Mouse (Mus musculus): ENCODE measurements around the gene Fam129c. TPM values are rescaled to one million over a fixed set of nuclear protein-coding genes. Genes with fewer than 3 reads are reported as not detected.

Gene Fam129c
- 94.7 and 127 TPM in 2 replicates for total RNA-seq (2017)

DNA sequence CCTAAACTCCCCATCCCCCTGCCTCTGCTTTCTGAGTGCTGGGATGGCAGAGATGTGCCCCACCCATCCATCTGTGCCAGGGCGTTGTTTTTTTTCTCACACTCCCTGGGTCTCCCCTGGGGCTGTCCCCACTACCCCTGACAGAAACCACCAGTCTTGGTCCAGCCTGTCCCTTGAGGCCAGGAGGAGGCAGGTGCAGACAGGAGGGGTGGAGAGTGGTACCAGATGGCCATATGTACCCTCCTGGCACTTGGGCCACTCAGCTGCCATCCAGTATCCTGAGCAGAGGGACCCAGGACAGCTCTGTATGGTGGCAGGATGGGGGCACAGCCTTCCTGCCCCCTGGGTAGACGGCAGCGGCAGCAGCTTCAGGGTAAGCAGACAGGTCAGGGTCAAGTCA lies at the start of gene Fam129c:
Gene Fam129c (plus strand): TSS at position 198 of the 400 bp plus-strand sequence.
- no peak for ATAC-seq (ENCODE audit: extremely low read depth, insufficient number of reproducible peaks, low FRiP score, poor library complexity, severe bottlenecking)

- ATAC-seq (ENCODE audit: extremely low read depth, insufficient number of reproducible peaks, low FRiP score, poor library complexity, severe bottlenecking) = no peak
Measured at GRCm38 (mm10) chr8:71550754-71551153, 46.7 kb upstream of the Fam129c start.

DNA sequence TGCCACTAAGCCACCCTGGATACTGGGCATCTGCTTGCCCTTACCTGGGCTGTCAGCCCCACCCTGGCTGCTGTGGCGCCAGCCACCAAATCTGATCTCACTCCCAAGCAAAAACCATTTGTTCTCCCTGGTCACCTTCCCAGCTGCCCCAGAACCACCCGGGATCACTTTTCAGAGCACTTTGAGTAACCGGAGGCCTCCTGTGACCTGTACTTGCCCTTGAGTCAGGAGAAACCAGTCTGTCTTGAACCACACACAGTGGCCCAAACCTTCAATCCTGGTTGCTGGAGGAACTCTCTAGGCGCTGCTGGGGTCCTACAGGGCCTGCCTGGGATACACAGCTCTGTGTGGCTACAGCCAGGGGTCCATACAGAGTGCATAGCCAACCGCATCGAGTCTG lies 44.7 kb upstream of the Fam129c start:
- ATAC-seq (ENCODE audit: extremely low read depth, insufficient number of reproducible peaks, low FRiP score, poor library complexity, severe bottlenecking) = no peak

GRCm38 (mm10) chr8:71554001-71554400 lies 43.4 kb upstream of the Fam129c start:
- no peak for ATAC-seq (ENCODE audit: extremely low read depth, insufficient number of reproducible peaks, low FRiP score, poor library complexity, severe bottlenecking)

DNA sequence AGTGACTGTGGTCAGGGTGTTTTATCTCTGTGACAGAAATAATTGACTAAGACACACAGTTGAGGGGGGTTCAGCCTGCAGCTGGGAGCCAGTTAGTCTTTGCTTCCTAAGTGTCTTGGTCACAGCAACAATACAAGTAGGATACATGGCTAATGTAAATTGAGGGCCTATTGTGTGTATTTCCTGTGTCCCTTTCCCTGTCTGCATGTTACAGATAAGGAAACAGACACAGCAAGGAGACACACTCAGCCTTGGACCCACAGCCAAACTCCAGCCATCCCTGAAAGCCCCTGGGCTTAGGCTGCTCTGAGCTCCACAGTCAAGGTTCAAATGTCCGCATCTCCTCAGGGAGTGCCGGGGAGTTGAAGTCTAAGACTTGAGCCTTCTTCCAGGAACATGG lies 42.8 kb upstream of the Fam129c start:
- no peak for ATAC-seq (ENCODE audit: extremely low read depth, insufficient number of reproducible peaks, low FRiP score, poor library complexity, severe bottlenecking)

DNA sequence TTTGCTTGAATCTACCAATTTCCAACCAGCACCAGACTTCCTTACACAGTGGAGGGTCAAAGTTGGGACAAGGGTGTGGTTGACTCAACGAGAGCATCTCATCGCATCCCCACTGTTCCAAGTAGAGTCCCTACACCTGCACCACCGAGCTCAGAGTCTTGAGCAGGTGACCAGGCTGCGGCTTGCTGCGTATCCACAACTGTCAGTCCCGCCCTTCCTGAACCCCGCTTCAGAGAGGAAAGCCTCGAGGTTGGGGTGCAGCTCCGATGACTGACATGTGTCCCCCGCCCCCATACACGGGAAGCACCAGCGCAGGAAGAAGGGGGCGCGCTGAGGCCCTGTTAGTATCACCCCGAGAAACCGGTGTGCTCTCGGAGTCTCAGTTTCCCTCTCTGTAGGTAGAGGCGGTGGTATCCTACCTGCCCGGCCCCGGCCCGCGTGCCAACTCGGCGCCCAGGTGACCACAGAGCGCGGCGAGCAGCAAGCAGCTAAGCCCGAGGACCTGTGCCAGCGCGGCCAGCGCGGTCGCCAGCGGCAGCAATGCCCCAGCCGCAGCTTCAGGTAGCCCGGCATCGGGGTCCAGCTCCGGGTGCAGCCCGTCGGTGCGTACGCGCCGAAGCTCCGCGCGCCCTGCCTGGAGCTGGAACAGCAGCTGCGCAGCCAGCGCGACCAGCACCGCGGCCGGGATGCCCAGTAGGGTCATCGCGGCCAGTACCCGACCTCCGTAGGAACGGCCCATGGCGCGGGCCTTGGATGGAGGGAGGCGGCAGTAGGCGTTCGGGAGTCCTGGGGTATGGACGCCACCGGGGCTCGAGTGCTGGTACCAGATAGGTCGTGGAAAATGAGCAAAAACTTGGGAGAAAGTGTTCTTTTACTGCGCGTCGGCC lies 39.1 kb upstream of the Fam129c start, which contains the start of gene Tmem221:
Gene Tmem221 (minus strand): TSS at position 801 of the 887 bp plus-strand sequence.
- no peak for ATAC-seq (ENCODE audit: extremely low read depth, insufficient number of reproducible peaks, low FRiP score, poor library complexity, severe bottlenecking)

DNA sequence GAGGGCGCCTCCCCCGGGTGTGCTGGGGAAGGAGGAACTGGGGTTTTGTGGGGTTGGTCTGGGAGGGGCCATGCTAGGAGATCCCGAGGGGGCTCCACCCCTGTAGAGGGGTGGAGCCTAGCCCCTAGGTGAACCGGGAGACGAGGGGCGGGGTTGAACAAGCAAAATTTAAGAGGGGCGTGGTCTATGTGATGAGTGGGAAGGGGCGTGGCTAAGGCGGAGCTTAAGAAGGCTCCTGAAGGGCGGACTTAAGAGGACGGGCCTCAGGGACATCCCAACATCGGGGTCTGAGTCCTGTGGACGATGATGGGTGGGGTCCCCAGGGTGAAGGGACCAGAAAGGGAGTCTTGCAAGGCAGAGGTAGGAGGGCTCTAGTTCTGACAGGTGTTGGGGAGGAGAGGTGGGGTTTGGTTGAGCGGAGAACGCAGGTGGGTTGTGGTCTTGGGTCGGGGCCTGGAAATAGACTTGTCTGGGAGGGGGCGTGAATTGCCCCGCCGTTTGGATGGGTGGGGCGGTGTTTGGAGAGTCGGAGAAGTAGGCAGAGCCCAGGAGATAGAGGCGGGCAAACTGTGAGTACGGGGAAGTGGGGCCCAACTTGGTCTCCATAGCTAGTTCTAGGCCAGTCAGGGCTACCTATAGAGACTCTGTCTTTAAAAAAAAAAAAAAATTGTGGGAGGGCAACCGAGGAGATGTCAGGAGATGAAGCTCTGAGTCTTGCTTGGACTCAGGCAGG lies 38.3 kb upstream of the Fam129c start:
- ATAC-seq (ENCODE audit: extremely low read depth, insufficient number of reproducible peaks, low FRiP score, poor library complexity, severe bottlenecking) = peak; percentile 21

GRCm38 (mm10) chr8:71560071-71560470 lies 37.4 kb upstream of the Fam129c start:
- no peak for ATAC-seq (ENCODE audit: extremely low read depth, insufficient number of reproducible peaks, low FRiP score, poor library complexity, severe bottlenecking)

DNA sequence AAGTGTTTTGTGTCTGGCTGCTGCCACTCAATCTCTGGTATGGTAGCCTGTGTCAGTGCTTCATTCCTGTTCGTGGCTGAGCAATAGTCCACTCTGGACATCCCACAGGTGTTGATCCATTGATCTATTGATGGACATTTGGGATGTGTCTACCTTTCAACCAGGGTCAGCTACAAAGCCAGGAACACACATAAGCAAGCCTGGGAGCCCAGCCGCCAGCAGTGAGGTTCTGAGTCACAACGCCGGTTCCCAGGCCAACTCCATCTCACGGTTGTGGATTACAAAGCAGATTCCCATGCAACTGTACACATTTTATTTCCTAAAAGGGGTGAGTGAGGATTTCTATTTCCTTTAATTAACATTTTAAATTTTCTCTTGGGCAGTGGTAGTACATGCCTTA lies 36.7 kb upstream of the Fam129c start:
- no peak for ATAC-seq (ENCODE audit: extremely low read depth, insufficient number of reproducible peaks, low FRiP score, poor library complexity, severe bottlenecking)

GRCm38 (mm10) chr8:71561401-71561800 lies 36.0 kb upstream of the Fam129c start:
- peak; percentile 56 for ATAC-seq (ENCODE audit: extremely low read depth, insufficient number of reproducible peaks, low FRiP score, poor library complexity, severe bottlenecking)

DNA sequence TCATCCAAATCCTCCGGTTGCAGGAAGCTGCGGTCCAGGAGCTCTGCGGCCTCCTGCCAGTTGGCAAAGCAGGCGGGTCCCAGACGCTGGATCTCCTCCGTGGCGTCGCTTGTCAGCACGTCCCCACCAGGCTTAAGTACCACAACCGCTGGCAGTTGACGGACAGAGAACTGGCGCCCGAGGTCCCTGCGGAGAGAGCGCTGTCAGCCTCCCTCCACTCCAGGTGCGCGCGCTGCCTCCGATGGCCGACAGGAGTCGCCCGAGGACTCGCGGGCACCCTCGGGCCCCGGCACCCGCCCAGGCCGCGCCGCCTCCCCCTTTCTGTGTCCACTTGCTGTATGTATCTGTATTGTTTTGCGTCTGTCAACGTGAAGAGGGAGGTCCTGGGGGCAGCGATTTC lies 34.7 kb upstream of the Fam129c start:
- ATAC-seq (ENCODE audit: extremely low read depth, insufficient number of reproducible peaks, low FRiP score, poor library complexity, severe bottlenecking) = peak; percentile 62

- ATAC-seq (ENCODE audit: extremely low read depth, insufficient number of reproducible peaks, low FRiP score, poor library complexity, severe bottlenecking) = no peak
Measured at GRCm38 (mm10) chr8:71563992-71564391, 33.5 kb upstream of the Fam129c start.

GRCm38 (mm10) chr8:71566501-71566900 lies 30.9 kb upstream of the Fam129c start, which contains the start of gene Nxnl1:
Gene Nxnl1, minus strand, starts transcription at chr8:71566601.
- ATAC-seq (ENCODE audit: extremely low read depth, insufficient number of reproducible peaks, low FRiP score, poor library complexity, severe bottlenecking) = no peak

DNA sequence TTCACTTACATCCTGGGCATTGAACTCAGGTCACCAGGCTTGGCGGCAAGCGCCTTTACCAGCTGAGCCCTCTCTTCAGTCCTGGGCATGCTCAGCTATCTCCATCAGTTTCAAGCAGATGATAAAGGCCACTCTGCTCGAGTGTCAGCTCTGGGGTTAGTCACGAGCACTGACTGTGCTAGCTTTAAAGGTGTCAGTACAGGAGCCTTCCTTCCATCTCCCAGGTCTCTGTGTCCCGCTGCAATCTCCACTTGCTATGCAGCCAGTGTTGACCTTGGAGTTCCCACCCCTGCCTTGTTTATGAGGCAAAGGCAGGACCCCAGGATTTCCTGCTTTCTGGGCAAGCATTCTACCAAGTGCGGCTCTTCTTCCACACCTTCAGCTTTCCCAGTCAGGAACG lies 29.9 kb upstream of the Fam129c start:
- ATAC-seq (ENCODE audit: extremely low read depth, insufficient number of reproducible peaks, low FRiP score, poor library complexity, severe bottlenecking) = no peak

DNA sequence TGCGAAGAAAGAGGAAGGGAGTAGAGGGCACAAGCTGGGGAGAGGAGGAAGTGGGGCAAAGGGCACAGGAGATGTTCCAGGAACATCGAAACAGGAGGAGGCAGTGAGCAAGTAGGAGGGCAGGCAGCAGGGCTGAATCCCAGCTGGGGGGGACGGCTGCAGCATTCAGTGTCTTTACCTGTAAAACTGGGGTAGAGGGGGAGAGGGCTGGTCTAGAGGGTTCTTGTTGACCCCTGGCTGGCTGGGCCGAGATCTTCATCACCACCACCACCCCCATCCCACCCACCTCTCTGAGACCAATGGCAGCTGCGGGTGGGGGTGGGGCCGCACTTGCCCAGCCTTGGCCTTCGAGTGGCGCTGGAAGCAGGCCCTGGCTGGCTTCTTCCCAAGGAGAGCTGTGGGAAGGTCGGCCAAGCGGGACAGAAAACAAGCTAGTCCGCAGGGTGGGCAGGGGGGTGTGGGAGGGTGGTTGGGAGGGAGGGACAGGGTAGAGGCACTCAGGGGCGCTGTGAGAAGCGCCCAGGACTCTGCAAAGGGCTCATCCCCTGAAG lies 29.0 kb upstream of the Fam129c start, which contains the start of gene Slc27a1:
Gene Slc27a1 (plus strand): TSS at position 496 of the 551 bp plus-strand sequence.
- no peak for ATAC-seq (ENCODE audit: extremely low read depth, insufficient number of reproducible peaks, low FRiP score, poor library complexity, severe bottlenecking)

DNA sequence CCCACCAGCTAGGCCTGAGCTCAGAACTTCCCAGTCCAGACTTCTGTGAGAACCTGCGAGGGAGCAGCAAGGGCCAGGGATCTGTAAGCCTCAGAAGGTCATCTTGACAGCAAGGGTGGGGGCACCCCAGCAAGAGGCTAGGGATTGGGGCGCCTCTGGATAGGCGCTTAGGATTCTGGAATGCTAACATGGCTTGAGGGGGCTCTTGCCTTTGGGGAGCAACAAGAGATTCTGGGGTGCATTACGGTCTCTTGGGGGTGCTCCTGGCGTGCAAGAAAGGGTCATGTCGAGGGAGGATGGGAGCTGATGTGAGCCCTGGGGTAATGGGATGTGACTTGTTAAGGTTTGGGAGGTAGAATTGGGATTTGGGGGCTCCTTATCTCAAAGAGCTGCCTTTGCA lies 28.5 kb upstream of the Fam129c start:
- ATAC-seq (ENCODE audit: extremely low read depth, insufficient number of reproducible peaks, low FRiP score, poor library complexity, severe bottlenecking) = no peak

GRCm38 (mm10) chr8:71569366-71570290 lies 27.8 kb upstream of the Fam129c start:
- ATAC-seq (ENCODE audit: extremely low read depth, insufficient number of reproducible peaks, low FRiP score, poor library complexity, severe bottlenecking) = peak; percentile 48

GRCm38 (mm10) chr8:71570291-71570954 lies 27.0 kb upstream of the Fam129c start:
- peak; percentile 61 for ATAC-seq (ENCODE audit: extremely low read depth, insufficient number of reproducible peaks, low FRiP score, poor library complexity, severe bottlenecking)

Data from neutrophil, adult 5-6 weeks (primary cell).